Mouse (Mus musculus) liver, embryonic 15.5 days (tissue): ENCODE results near the gene Nkain2. TPM values are rescaled to one million over a fixed set of nuclear protein-coding genes. Genes with fewer than 3 reads are reported as not detected.

ENCODE experiments used
- polyA plus RNA-seq: library from polyadenylated mRNA; unstranded; fragments of >200 nt; fragmentation: Nextera tagmentation; extraction: Ambion mirVana; gene quantifications from 2 replicates; pipeline ENCODE4 v1.2.1, GENCODE M21; 2015

Gene Nkain2
- polyA plus RNA-seq, 1 experiment from 2014 or later: 0.12 TPM

Other genes starting within 250 kb of the Nkain2 start
- 0.47 and 0.93 TPM in 2 replicates for gene Trdn, start 190.1 kb upstream of the Nkain2 start, polyA plus RNA-seq